Mouse (Mus musculus): ENCODE measurements around the gene Vps33a.
"Not testable (repeated sequence)": the region's sequence is repeated elsewhere in the genome, so short reads cannot be mapped to it uniquely, and the experiment has no call there.

The Vps33a gene

GRCm38 (mm10) chr5:123524393-123524750 is 48.5 kb downstream of the Vps33a start:
- no peak for DNase-seq (ENCODE audit: low spot score)

GRCm38 (mm10) chr5:123523692-123524392 is 49.0 kb downstream of the Vps33a start, which contains the start of gene Diablo:
Gene Diablo, minus strand, starts transcription at chr5:123524176.
- DNase-seq (ENCODE audit: low spot score) = peak; percentile 98

DNA sequence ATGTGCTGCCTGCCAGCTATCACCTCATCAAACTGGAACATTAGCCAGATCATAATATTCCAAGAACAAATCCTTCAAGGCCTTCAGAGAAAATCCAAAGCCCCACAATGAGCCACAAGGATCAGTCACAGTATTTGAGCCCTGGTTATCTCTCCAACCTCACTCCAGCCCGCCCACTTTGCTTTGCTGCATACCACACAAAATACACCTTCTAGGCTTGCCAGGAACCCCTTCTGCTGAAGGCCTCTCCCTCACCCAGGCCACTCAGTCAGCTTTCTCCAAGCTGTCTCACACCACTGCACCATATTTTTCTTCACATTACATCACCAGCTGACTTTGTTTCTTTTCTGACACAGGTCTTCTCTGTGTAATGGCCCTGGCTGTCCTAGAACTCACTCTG is 50.7 kb downstream of the Vps33a start:
- no peak for DNase-seq (ENCODE audit: low spot score)

DNA sequence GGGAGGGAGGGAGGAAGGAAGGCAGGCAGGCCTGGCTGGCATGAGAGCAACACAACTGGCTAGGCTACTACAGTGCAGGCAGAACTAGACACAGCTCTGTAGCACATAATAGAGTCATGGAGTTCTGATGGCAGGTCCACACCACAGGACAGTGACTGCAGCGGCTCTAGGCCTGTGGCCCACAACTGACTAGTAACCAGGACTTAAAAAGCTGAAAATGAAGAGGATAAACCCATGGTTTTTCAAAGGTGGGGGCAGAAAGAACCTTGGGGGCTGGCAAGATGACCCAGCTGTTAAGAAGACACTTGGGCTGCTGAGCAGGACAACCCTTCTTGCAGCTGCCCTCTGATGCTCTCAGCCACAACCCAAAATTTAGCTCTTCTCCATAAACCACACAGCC is 51.2 kb downstream of the Vps33a start:
- DNase-seq (ENCODE audit: low spot score) = no peak

DNA sequence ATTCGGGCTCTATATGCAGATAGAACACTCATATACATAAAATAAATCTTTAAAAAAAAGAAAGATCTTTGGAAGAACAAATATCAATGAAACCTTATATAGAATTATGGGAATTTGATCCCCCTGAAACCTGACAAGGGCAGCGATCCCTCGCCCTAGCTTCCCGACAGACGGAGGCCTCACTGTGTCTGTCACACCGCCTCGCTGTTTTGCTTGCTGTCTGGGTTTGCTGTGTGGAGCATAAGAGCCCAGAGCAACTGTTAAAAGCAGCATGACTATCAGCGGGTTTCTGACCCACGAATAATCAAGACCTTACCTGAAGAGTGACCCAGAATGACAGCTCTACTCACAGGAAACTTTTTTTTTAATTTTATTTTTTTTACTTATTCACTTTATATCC is 52.2 kb downstream of the Vps33a start:
- DNase-seq (ENCODE audit: low spot score) = no peak

DNA sequence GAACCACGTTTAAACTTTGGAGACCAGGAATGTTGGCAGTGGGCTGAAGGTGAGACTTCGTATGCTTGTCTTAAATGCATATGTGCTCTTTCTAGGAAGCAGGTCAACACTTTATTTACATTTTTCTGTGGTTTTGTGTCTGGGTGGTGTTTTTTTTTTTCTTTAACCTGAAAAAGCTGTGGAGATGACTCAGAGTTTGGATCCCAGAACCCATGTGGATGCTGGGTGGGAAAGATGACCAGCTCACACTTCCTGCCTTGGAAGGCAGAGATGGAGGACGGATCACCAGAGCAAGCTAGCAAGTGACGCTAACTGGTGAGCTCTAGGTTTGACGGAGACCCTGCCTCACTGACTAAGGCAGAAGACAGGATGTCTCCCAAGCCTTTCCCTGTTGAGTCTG is 58.0 kb downstream of the Vps33a start:
- no peak for DNase-seq (ENCODE audit: low spot score)

GRCm38 (mm10) chr5:123512102-123512501 is 60.7 kb downstream of the Vps33a start:
- no peak for DNase-seq (ENCODE audit: low spot score)

DNA sequence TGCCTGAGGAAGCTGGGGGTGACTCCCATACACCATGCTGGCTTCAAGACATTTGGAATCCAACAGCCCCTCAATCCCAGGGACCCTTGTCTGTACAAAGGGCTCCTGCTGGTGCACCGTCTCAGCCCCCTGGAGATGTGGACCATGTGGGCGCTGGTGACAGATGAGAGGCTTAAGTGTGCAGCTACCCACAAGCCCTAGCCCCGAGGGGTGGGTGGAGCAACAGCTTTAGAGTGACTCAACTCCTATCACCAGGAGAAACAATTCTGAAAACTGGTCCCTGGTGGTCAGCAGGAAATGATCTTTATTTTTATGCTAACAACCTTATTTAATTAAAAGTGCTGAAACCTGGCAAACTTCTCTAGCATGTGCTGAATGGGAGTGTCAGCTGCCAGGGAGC is 61.4 kb downstream of the Vps33a start:
- DNase-seq (ENCODE audit: low spot score) = not testable (repeated sequence)

DNA sequence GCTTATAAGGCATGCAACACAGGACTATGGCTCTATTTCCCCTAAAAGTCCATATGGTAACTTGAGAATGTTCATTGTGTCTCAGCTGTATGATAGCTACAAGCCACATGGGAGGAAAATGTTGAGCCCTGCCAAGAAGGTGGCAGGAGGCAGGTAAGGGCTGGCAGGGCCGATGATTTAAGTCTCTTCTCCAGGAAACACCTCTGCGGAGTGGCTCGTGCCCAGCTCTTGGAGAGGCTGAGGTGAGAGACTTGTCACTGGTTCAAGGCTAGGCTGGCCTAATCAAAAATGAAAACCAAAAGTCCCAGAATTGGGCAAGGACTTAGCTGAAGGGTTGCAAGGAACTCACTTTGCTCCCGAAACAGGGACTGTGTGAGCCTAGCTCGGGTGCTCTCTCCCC is 62.7 kb downstream of the Vps33a start, which contains the start of gene B3gnt4:
Gene B3gnt4 (plus strand): TSS at position 301 of the 400 bp plus-strand sequence.
- DNase-seq (ENCODE audit: low spot score) = no peak

- DNase-seq (ENCODE audit: low spot score) = no peak
Observed at GRCm38 (mm10) chr5:123508921-123509320, 63.9 kb downstream of the Vps33a start.

DNA sequence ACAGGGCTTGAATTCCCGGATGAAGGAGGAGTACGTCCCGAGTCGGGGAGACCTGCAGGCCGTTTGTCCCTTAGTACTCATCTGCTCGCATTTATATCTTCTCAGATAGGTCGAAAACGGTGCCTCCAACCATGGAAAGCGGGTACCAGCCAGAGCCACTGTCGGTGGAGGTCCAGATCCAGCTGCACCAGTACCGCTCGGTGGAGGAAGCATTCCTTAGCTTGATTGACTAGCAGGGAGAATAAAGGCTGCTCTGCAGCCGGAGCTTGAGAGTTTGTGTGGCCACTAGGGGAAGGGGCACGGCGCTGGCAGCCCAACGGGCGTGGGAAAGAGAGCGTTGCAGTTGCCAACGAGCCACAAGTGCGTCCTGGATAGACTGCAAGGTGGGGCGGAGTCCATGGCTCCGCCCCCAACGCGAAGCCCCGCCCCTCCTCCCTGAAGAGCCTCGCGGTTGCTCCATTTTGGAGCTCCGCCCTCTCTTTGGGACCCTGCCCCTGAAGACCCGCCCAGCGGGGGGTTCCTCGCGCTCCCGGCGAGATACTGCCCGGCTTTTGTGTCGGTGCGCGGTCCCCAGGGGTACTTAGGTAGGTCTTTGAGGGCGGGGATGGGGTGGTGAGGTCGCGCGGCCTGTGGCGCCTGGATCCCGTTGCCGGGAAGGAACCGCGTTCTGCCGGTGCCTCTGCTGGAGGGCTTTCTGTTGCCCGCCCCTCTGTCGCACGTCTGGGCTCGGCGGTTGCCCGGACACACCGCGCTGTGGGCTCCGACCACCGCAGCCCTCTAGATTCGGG is 64.7 kb downstream of the Vps33a start:
- DNase-seq (ENCODE audit: low spot score) = peak; percentile 83

DNA sequence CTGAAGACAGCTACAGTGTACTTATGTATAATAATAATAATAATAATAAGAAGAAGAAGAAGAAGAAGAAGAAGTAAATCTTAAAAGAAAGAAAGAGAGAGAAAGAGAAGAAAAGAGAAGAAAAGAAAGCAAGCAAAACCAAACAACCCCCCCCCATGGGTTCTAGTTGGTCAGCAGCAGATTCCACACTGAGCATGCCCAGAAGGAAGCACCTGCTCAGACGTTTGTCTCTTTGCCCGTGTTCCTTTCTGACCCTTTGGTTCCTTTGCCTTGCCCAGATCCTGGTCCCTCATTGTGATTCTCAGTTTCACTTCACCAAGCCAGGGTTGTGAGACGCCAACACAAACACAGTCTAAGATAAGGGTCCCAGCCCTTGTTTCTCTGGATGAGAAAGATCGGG is 70.9 kb downstream of the Vps33a start:
- no peak for DNase-seq (ENCODE audit: low spot score)

DNA sequence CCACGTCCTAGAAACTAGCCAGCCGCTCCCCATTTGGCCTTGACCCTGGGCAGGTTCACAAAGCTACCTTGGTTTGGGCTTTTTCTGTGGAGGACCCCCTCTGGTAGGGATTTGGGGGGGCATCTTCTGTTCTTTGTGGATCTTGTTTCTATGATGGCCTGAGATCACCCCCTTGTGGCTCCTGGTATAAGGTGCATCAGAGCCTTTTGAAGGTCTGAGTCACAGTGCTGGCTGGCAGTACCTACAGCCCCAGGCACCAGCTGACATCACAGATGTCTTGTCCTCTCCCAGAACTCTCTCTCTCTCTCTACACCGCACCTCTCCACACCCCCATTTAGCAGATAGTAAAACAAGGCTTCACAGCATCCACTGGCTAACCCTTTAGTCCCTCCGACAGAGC is 73.1 kb downstream of the Vps33a start:
- peak; percentile 66 for DNase-seq (ENCODE audit: low spot score)

- DNase-seq (ENCODE audit: low spot score) = no peak
Observed at GRCm38 (mm10) chr5:123489935-123490334, 82.9 kb downstream of the Vps33a start.

- no peak for DNase-seq (ENCODE audit: low spot score)
Observed at GRCm38 (mm10) chr5:123489112-123489785, 83.6 kb downstream of the Vps33a start, which contains the start of the genes Lrrc43 and Il31. Gene Lrrc43, plus strand, starts transcription at chr5:123489305. Gene Il31, minus strand, starts transcription at chr5:123489489.

DNA sequence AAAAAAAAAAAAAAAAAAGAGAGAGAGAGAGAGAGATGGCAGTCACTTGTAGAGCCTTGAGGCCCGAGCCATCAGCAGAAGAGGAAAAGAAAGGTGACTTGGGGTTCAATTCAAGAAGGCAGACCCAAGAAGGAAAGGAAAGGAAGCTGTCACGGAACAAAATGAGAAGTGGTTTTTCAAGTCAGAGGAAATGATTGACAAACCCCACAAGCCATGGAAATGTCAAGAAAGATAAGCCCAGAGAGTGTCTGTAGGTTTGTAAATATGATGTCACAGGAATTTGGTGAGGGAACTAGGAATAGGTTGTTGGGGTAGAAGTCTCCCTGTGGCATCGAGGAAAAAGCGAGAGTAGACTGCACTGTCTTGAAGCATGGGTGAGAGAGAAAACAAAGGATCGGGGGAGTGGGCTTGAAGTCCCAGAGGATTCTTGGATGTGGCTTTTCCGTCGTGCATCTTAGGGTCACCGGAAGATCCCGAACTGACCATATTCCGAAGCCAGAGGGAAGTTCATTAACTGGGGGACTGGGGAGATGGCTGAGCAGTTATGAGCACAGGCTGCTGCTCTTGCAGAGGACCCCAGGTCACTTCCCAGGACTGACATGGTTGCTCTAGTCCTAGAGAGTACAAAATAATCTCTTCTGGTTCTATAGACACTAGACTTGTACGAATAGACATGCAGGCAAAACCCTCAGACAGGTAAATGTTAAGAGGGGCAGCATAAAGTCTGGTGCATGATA is 85.0 kb downstream of the Vps33a start:
- no peak for DNase-seq (ENCODE audit: low spot score)

All from layer of hippocampus, adult 11-12 months (tissue).